In the genomic region with DNA sequence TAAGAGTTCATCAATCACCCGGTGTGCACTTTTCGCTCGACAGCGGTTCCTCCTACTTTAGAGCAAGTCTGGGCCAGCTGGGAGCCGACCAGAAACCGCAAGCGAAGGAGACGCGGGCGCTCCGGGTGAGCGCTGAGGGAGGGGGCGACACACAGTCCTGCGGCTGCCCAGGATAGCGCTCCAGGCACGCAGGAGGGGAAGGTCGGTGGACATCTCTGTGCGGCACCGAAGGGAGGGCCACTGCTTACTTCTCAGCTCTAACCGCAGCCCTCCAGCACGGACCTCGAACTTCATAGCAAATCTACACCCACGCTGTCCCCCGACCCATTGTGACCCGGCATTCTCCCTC, we compare ENCODE assay signal across 9 mouse cellular contexts. TPM values are rescaled to one million over a fixed set of nuclear protein-coding genes. Genes with fewer than 3 reads are reported as not detected.
DNase-seq lines count a peak whose midpoint lies in the region; ATAC-seq lines count a peak whose summit lies in the region.
"Had no signal": no experiment of that assay in that cellular context is flagged by ENCODE, and none has a peak within 500 bp of the region (broad histone marks: within the 10 kb centered on the region; RNA-seq: fewer than 3 reads in every experiment).

No protein-coding gene starts in this region.

- under 1% methylated on average over 25 of the region's 25 CpGs for WGBS in liver, embryonic 11.5 days
- WGBS in embryonic facial prominence, embryonic 13.5 days = 2% methylated on average over 25 of the region's 25 CpGs
- WGBS in hindbrain, embryonic 16.5 days = 2% methylated on average over 23 of the region's 25 CpGs
- WGBS in neural tube, embryonic 12.5 days = under 1% methylated on average over 25 of the region's 25 CpGs

- no peak for DNase-seq in liver, embryonic 11.5 days (ENCODE audit: low spot score)
- no peak for DNase-seq in liver
- DNase-seq in urinary bladder, adult 18-20 months (ENCODE audit: low spot score in 2 of 2) = no peak
- DNase-seq in adrenal gland, postnatal 14 days = no peak
- DNase-seq: right cerebral cortex, postnatal 25 days had no signal

- H3K4me1 ChIP-seq in liver, embryonic 11.5 days (replicated peaks; ENCODE audit: control insufficient read depth, insufficient read depth, low read length) = peaks cover 4% of the 10 kb centered on the region; the same call in 1 of the 2 replicates
- peaks cover 22% of the 10 kb centered on the region for H3K4me1 ChIP-seq in embryonic facial prominence, embryonic 13.5 days
- peaks cover 7% of the 10 kb centered on the region; the same call in 1 of the 2 replicates for H3K4me1 ChIP-seq in hindbrain, embryonic 16.5 days (ENCODE audit: control insufficient read depth, insufficient read depth, low read depth, low read length)
- peaks cover 52% of the 10 kb centered on the region for H3K4me1 ChIP-seq in neural tube, embryonic 12.5 days

- peak overlapping the region; percentile 26 for H3K4me3 ChIP-seq in liver, embryonic 11.5 days (ENCODE audit: low read depth, low read length)
- H3K4me3 ChIP-seq in embryonic facial prominence, embryonic 13.5 days = peak overlapping the region; percentile 36
- H3K4me3 ChIP-seq in hindbrain, embryonic 16.5 days (ENCODE audit: low read length) = peak overlapping the region; percentile 36
- peak overlapping the region; percentile 35 for H3K4me3 ChIP-seq in neural tube, embryonic 12.5 days

- H3K27me3 ChIP-seq in liver, embryonic 11.5 days (replicated peaks; ENCODE audit: control insufficient read depth, insufficient read depth, low read length) = peaks cover 78% of the 10 kb centered on the region
- peaks cover 99% of the 10 kb centered on the region for H3K27me3 ChIP-seq in embryonic facial prominence, embryonic 13.5 days
- peaks cover 17% of the 10 kb centered on the region for H3K27me3 ChIP-seq in hindbrain, embryonic 16.5 days (replicated peaks; ENCODE audit: control insufficient read depth, insufficient read depth, low read length)
- no peaks in the 10 kb centered on the region for H3K27me3 ChIP-seq in neural tube, embryonic 12.5 days (replicated peaks)

- no peaks in the 10 kb centered on the region for H3K36me3 ChIP-seq in liver, embryonic 11.5 days (ENCODE audit: control insufficient read depth, insufficient read depth, low read length)
- no peaks in the 10 kb centered on the region for H3K36me3 ChIP-seq in embryonic facial prominence, embryonic 13.5 days
- no peaks in the 10 kb centered on the region for H3K36me3 ChIP-seq in hindbrain, embryonic 16.5 days (ENCODE audit: control insufficient read depth, insufficient read depth, low read length)
- H3K36me3 ChIP-seq in neural tube, embryonic 12.5 days = no peaks in the 10 kb centered on the region

- H3K9me3 ChIP-seq in liver, embryonic 11.5 days (ENCODE audit: control insufficient read depth, low read length) = no peaks in the 10 kb centered on the region
- no peaks in the 10 kb centered on the region for H3K9me3 ChIP-seq in embryonic facial prominence, embryonic 13.5 days
- H3K9me3 ChIP-seq in hindbrain, embryonic 16.5 days (ENCODE audit: control insufficient read depth, low read length) = no peaks in the 10 kb centered on the region
- H3K9me3 ChIP-seq in neural tube, embryonic 12.5 days = no peaks in the 10 kb centered on the region

- no peak for ATAC-seq in liver, embryonic 11.5 days (replicated peaks; ENCODE audit: low FRiP score)
- no peak for ATAC-seq in embryonic facial prominence, embryonic 13.5 days (ENCODE audit: insufficient number of reproducible peaks, insufficient read depth, low FRiP score, low TSS enrichment, low read depth)
- 0 out of 2 replicates have a peak, but pooled peaks have one; percentile 15 for ATAC-seq in hindbrain, embryonic 16.5 days
- ATAC-seq in neural tube, embryonic 12.5 days (ENCODE audit: low FRiP score, low read depth) = peak; percentile 42

- peak overlapping the region; percentile 57 for H3K4me2 ChIP-seq in liver, embryonic 11.5 days
- H3K4me2 ChIP-seq in embryonic facial prominence, embryonic 13.5 days = peak overlapping the region; percentile 58
- peak overlapping the region; percentile 64 for H3K4me2 ChIP-seq in hindbrain, embryonic 16.5 days (ENCODE audit: low read length)
- peak overlapping the region; percentile 75 for H3K4me2 ChIP-seq in neural tube, embryonic 12.5 days (replicated peaks)

- H3K27ac ChIP-seq in liver, embryonic 11.5 days (ENCODE audit: low read depth, low read length) = no peak overlapping the region
- H3K27ac ChIP-seq in embryonic facial prominence, embryonic 13.5 days = no peak overlapping the region
- H3K27ac ChIP-seq in hindbrain, embryonic 16.5 days (ENCODE audit: low read depth, low read length) = peak overlapping the region; percentile 10; the same call in 1 of the 2 replicates
- H3K27ac ChIP-seq in neural tube, embryonic 12.5 days = peak overlapping the region; percentile 77
- H3K27ac ChIP-seq: macrophage had no signal

- no peak overlapping the region for H3K9ac ChIP-seq in liver, embryonic 11.5 days (ENCODE audit: low read depth, low read length)
- peak overlapping the region; percentile 62; the same call in 1 of the 2 replicates for H3K9ac ChIP-seq in embryonic facial prominence, embryonic 13.5 days
- peak overlapping the region; percentile 53; the same call in 1 of the 2 replicates for H3K9ac ChIP-seq in hindbrain, embryonic 16.5 days (ENCODE audit: low read depth, low read length)
- H3K9ac ChIP-seq in neural tube, embryonic 12.5 days = peak overlapping the region; percentile 70

RNA-seq across cellular contexts. Expression of a gene that starts 9.6 kb away (rescaled TPM):
- 0.11 TPM in 1 of 2 replicates, not detected in the other for polyA plus RNA-seq in liver, embryonic 11.5 days (2014; fragmentation: Nextera tagmentation; extraction: Ambion mirVana)
- 3.8 and 5.4 TPM in 2 replicates for polyA plus RNA-seq in embryonic facial prominence, embryonic 13.5 days (2015; fragmentation: Nextera tagmentation; extraction: Ambion mirVana)
- polyA plus RNA-seq in hindbrain, embryonic 16.5 days (2015; fragmentation: Nextera tagmentation; extraction: Ambion mirVana) = 1.1 and 1.3 TPM in 2 replicates
- 6.8 and 7.8 TPM in 2 replicates for polyA plus RNA-seq in neural tube, embryonic 12.5 days (2016; fragmentation: Nextera tagmentation; extraction: Ambion mirVana)
- total RNA-seq in adrenal gland, postnatal 14 days (2021) = not detected in 2 replicates
- polyA plus RNA-seq: macrophage had no signal

RNA-seq across cellular contexts. Expression of a gene that starts 26.6 kb away (rescaled TPM):
- not detected in 2 replicates for polyA plus RNA-seq in liver, embryonic 11.5 days (2014; fragmentation: Nextera tagmentation; extraction: Ambion mirVana)
- polyA plus RNA-seq in embryonic facial prominence, embryonic 13.5 days (2015; fragmentation: Nextera tagmentation; extraction: Ambion mirVana) = 0.18 TPM in 1 of 2 replicates, not detected in the other
- 0.45 and 0.72 TPM in 2 replicates for polyA plus RNA-seq in hindbrain, embryonic 16.5 days (2015; fragmentation: Nextera tagmentation; extraction: Ambion mirVana)
- 6.9 and 9.1 TPM in 2 replicates for polyA plus RNA-seq in neural tube, embryonic 12.5 days (2016; fragmentation: Nextera tagmentation; extraction: Ambion mirVana)
- 1.4 and 1.7 TPM in 2 replicates for total RNA-seq in adrenal gland, postnatal 14 days (2021)
- polyA plus RNA-seq: macrophage had no signal

RNA-seq across cellular contexts. Expression of a gene that starts 41.4 kb away (rescaled TPM):
- 0.14 and 0.18 TPM in 2 replicates for polyA plus RNA-seq in liver, embryonic 11.5 days (2014; fragmentation: Nextera tagmentation; extraction: Ambion mirVana)
- polyA plus RNA-seq in embryonic facial prominence, embryonic 13.5 days (2015; fragmentation: Nextera tagmentation; extraction: Ambion mirVana) = 0.50 TPM in 1 of 2 replicates, not detected in the other
- 2.2 and 2.3 TPM in 2 replicates for polyA plus RNA-seq in hindbrain, embryonic 16.5 days (2015; fragmentation: Nextera tagmentation; extraction: Ambion mirVana)
- polyA plus RNA-seq in neural tube, embryonic 12.5 days (2016; fragmentation: Nextera tagmentation; extraction: Ambion mirVana) = 14.2 and 16.0 TPM in 2 replicates
- 13.9 and 17.8 TPM in 2 replicates for total RNA-seq in adrenal gland, postnatal 14 days (2021)
- polyA plus RNA-seq: macrophage had no signal

RNA-seq across cellular contexts. Expression of a gene that starts 41.4 kb away (rescaled TPM):
- 0.47 and 0.87 TPM in 2 replicates for polyA plus RNA-seq in liver, embryonic 11.5 days (2014; fragmentation: Nextera tagmentation; extraction: Ambion mirVana)
- 1.5 and 3.3 TPM in 2 replicates for polyA plus RNA-seq in embryonic facial prominence, embryonic 13.5 days (2015; fragmentation: Nextera tagmentation; extraction: Ambion mirVana)
- 43.8 and 48.0 TPM in 2 replicates for polyA plus RNA-seq in hindbrain, embryonic 16.5 days (2015; fragmentation: Nextera tagmentation; extraction: Ambion mirVana)
- 55.9 and 68.9 TPM in 2 replicates for polyA plus RNA-seq in neural tube, embryonic 12.5 days (2016; fragmentation: Nextera tagmentation; extraction: Ambion mirVana)
- total RNA-seq in adrenal gland, postnatal 14 days (2021) = 0.85 and 0.98 TPM in 2 replicates
- polyA plus RNA-seq: macrophage had no signal

RNA-seq across cellular contexts. Expression of a gene that starts 48.7 kb away (rescaled TPM):
- polyA plus RNA-seq in liver, embryonic 11.5 days (2014; fragmentation: Nextera tagmentation; extraction: Ambion mirVana) = 0.82 and 1.2 TPM in 2 replicates
- polyA plus RNA-seq in embryonic facial prominence, embryonic 13.5 days (2015; fragmentation: Nextera tagmentation; extraction: Ambion mirVana) = 2.5 and 3.7 TPM in 2 replicates
- polyA plus RNA-seq in hindbrain, embryonic 16.5 days (2015; fragmentation: Nextera tagmentation; extraction: Ambion mirVana) = 0.66 and 1.1 TPM in 2 replicates
- polyA plus RNA-seq in neural tube, embryonic 12.5 days (2016; fragmentation: Nextera tagmentation; extraction: Ambion mirVana) = 20.8 and 21.4 TPM in 2 replicates
- 24.6 and 24.9 TPM in 2 replicates for total RNA-seq in adrenal gland, postnatal 14 days (2021)
- polyA plus RNA-seq: macrophage had no signal

Comparison
In these comparisons a context has a peak if more than half of its experiments do, and no peak if none do; other contexts are left out.
1. ATAC-seq: peak in hindbrain, embryonic 16.5 days (single experiment) and neural tube, embryonic 12.5 days (single experiment); none in liver, embryonic 11.5 days (single experiment) and embryonic facial prominence, embryonic 13.5 days (single experiment).
2. H3K27ac ChIP-seq: peak in hindbrain, embryonic 16.5 days (single experiment) and neural tube, embryonic 12.5 days (single experiment); none in liver, embryonic 11.5 days (single experiment) and embryonic facial prominence, embryonic 13.5 days (single experiment).
3. Peak in every context shown above with its lines, with median percentiles within 50 percentile points of each other: H3K4me2 ChIP-seq and H3K4me3 ChIP-seq.